Mouse (Mus musculus): Measurements from ENCODE around the gene Prdm10.

The Prdm10 gene

DNA sequence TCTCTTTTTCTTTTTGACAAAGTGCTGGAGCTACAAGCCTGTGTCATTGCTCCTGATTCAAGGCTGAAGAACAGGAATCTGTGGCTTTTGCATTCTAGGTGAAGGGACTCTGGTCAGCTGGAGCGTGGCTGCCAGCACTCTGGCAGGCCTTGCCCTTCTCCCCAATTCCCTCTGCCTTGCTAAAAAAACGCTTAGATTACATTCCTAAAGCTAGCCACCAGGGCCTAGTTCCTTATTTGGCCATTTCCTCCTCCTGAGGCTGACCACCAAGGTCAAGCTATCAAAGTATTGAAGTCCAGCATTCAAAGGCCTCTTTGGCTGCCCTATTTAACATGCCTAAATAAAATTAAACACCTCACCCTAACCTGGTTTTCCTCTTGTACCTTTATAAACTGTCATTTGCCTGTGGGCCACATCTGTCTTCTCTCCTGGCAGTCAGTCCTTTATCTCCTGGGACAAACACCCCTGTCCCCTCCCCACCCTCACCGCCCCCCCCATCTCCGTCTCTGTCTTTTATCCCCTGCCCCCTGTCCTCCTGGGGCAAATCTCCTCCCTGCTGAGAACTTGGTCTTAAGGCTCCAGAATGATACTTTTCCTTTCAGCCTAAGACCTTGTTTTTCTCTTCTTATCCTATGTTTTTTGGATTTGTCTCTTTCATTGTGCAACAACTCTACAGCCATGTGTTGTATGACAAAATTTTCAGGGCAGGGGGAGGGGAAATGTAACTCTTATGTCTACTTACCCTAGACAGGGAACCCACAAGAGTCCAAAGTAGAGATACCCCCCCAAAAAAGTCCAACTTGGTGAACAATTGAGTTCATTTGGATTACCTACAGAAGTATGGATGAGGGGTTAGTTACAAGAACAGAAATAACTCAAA is 17.9 kb upstream of the Prdm10 start:
- no peak for DNase-seq (ENCODE audit: low spot score)

- DNase-seq (ENCODE audit: low spot score), result no peak
Observed at GRCm38 (mm10) chr9:31266013-31266659, 14.2 kb upstream of the Prdm10 start.

DNA sequence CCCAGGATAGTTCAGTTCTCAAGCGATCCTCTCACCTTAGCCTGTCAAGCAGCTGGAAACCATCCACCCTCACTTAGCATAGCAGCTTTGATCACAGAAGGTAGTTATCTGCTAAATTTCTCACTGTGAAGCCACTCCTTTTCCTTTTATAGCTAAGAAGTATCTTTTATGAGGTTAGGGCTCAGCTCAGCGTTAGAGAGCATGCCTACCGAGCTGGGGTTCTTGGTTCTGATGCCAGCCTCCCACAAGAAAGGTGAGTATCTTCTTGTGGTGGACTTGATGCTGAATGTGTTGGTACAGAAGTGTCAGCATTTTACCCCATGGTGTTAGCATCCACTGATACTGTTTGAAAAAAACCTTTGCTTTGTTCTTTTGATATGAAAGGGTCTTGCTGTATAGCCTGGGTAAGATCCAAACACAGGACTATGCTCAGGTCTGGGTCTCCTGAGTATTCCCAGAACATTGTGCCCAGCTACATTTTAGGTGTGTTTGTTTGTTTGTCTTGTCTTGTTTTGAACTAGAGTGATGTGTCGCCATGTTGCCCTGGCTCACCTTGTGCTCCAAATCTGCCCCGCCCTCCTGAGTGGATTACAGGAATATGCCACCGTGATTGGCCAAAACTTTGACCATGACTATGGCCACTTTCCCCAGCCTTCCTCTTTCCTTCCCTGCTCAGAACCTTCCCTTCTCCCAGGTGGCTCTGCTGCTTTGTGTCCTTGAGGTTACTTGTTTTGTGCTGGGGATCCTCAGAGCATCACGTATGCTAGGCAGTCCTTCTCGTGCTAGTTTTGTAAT is 8.9 kb upstream of the Prdm10 start:
- DNase-seq (ENCODE audit: low spot score), result no peak

- no peak for DNase-seq (ENCODE audit: low spot score)
Observed at GRCm38 (mm10) chr9:31272160-31272559, 8.2 kb upstream of the Prdm10 start.

GRCm38 (mm10) chr9:31278651-31279050 is 1.7 kb upstream of the Prdm10 start:
- DNase-seq (ENCODE audit: low spot score), result no peak

- no peak for DNase-seq (ENCODE audit: low spot score)
Observed at GRCm38 (mm10) chr9:31279306-31279705, 1.0 kb upstream of the Prdm10 start.

GRCm38 (mm10) chr9:31279885-31280365 is 413 bp upstream of the Prdm10 start:
- DNase-seq (ENCODE audit: low spot score), result no peak

DNA sequence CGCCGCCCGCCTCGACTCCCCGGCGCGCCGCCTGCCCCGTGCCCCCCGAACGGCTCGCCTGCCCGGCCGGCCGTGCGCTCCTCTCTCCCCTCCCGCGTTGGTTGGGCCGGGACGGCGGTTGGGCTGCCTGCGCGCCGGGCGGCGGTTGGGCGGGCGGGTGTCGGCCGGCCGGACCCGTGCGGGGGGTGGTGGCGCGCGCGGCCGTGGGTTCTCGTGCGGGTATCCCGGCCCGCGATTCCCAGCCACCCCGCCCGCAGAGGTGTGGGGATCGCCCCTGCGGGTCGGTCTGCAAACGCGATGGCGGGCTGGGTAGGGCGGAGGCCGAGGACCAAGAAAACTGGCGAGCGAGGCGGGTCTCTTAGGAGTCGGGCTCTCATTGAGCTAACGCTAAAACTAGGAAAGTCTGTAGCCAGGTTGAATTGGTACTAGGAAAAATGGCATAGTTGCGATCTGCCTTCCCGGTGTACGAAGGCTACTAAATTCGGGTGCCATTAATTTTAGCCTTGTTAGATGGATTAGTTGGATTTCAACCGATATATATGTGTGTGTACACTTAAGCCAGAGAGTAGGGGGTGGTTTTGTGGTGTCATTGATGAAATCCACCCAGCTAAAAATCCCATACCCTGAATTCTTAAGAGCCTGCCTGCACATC is 799 bp downstream of the Prdm10 start:
- peak; percentile 76 for DNase-seq (ENCODE audit: low spot score)

- DNase-seq (ENCODE audit: low spot score), result peak; percentile 60
Observed at GRCm38 (mm10) chr9:31281663-31282015, 1.3 kb downstream of the Prdm10 start.

DNA sequence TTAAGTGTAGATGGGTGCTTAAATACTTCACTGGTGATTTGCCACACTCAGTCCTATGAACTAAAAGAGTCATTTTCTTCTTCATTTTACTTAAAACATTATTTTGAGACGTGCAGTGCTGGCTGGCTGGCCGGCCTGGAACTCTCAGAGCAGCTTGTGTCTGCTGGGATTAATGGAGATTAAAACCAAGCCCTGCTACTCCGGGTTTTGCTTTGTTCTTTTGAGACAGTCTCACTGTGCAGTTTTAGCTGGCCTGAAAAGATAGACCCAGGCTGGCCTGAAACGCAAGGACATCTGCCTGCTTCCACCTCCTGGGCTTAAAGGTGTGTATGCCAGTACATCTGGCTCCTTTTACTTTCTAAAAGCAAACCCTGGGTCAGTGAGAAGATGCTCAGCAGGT is 2.2 kb downstream of the Prdm10 start:
- peak; percentile 38 for DNase-seq (ENCODE audit: low spot score)

- no peak for DNase-seq (ENCODE audit: low spot score)
Observed at GRCm38 (mm10) chr9:31283044-31283443, 2.7 kb downstream of the Prdm10 start.

- no peak for DNase-seq (ENCODE audit: low spot score)
Observed at GRCm38 (mm10) chr9:31283911-31284310, 3.6 kb downstream of the Prdm10 start.

DNA sequence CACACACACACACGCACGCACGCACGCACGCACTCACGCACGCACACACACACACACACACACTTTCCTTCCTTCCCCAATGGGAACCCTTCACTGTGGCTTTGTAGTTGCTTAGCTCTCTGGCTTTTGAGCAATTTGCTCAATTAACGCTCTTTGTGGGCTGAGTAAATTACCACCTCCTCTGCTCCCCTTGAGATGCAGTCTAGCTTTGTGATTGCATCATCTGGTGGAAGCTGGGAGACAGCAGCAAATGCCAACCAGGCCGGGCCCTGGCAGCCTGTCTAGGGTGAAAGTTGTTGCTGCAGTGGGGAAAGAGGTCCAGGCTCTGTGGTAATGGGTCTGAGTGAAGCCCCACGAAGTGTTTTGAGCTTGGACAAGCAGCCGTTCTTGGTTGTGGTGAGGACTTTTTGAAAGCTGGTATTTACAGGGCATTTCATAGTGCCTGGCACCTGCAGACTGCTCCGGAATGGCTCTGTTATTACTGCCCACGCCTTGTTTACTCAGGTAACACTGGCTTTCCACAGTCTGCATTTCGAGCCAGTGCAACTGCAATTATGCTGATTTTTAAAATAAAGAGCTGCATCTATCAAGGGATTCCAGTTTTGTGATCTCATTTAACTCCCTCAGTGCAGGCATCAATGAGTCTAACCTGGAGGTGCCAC is 10.0 kb downstream of the Prdm10 start:
- DNase-seq (ENCODE audit: low spot score), result no peak

- no peak for DNase-seq (ENCODE audit: low spot score)
Observed at GRCm38 (mm10) chr9:31291978-31292377, 11.6 kb downstream of the Prdm10 start.

DNA sequence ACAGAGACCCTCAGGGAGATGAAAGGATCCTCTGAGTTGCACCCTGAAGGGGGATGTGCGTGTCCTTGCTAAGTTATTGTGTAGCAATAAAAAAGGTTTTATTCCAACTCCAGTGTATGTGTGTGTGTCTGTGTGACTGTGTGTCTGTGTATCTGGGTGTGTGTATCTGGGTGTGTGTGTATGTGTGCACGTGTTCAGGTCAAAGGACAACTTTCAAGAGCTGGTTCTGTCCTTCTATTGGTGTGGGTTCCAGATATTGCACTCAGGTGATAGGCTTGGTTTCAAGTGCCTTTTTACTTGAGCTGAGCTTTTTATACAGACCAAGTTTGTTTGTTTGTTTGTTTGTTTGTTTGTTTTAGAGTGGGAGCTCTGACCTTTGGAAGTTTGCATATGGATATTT is 12.9 kb downstream of the Prdm10 start:
- no peak for DNase-seq (ENCODE audit: low spot score)

DNA sequence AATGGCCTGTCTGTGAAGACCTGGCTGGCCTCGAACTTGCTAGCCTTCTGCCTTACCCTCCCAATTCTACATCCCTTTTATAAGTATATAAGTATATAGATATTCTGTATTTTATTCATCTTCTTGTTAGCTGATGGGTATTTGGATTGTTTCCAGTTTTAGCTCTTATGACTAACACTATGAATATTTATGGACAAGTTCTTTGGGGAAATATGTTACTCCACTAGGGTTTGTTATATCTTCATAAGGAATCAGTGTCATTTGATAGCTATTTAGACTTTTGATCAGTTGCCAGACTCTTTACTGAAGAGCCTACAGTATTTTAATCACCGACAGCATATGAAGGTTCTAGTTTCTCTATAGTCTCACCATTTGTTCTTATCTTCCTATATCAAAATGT is 15.0 kb downstream of the Prdm10 start:
- DNase-seq (ENCODE audit: low spot score), result no peak

GRCm38 (mm10) chr9:31296293-31296692 is 16.0 kb downstream of the Prdm10 start:
- no peak for DNase-seq (ENCODE audit: low spot score)

- no peak for DNase-seq (ENCODE audit: low spot score)
Observed at GRCm38 (mm10) chr9:31298751-31299150, 18.4 kb downstream of the Prdm10 start.

DNA sequence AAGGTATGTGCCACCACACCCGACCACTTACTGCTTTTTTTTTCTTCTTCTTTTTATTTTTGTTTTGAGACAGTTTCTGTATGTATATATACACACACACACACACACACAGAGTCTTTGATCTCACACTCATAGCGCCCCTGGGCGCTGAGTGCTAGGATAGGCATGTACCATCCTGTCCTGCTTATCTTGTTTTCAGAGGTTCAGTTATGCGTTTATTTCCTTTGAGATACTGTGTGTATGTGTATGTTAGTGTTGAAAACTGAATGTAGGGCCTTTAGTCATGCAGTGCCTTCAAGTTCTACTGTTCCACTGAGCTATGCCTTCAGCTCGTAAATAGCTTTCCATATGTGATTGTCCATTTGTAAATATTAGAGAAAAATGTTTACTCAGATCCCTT is 20.2 kb downstream of the Prdm10 start:
- DNase-seq (ENCODE audit: low spot score), result no peak

DNA sequence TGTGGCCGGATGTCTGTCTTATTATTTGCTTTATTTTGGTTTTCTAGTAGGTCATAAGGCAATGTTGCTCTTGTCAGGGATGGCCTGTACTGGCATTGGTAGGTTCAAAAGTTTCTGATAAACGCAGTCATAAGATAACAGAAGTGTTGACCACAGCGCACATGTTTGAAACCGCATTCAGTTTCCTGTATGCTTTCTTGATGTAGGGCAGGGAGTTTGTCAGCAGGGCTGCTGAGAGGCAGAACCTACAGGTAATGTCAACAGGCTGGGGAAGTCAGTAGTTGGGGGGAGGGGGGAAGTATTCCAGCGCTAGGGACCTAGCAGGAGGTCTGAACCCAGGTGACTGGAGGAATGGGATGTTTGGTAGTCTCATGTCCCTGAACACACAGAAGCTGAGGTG is 20.8 kb downstream of the Prdm10 start:
- no peak for DNase-seq (ENCODE audit: low spot score)

DNA sequence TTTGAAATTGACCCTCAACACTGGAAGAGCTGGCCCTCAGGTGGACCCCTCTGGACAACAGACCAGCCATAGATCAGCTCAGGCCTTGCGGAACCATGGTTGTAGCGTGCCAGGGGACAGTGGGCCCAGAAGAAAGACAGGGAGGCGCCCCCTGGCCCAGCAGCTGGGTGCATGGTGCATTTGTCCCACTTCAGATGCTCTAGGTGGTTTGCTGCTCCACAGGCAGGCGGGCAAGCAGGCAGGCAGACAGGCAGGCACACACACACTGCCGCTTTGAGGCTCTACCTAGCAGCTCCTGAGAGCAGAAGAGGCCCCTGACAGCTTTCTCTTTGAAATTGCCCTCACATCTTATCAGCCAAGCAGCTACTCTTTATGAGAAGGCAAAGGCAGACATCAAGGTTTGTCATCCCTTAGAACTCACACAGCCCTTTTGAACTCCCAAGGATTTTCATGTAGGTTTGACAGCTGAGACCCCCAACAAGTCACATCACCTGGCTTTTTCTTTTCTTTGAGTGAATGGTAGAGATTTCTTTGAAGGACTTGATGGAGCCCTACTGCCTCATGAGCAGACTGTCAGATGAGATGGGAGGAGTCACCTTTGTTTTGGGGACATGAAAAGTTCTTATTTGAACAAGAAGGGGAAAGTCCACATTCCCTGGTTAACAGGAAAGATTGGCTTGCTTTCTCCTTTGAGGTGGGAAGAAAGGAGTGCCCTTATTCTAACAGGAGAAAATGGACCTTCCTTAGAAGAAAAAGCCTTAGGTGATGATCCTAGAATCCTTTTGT is 21.4 kb downstream of the Prdm10 start:
- no peak for DNase-seq (ENCODE audit: low spot score)
